Mouse (Mus musculus) limb, embryonic 10.5 days (tissue): ENCODE data around the gene Unc5c. TPM values are rescaled to one million over a fixed set of nuclear protein-coding genes. Genes with fewer than 3 reads are reported as not detected.
A peak's percentile ranks its signal among the peaks of the same experiment; 100 is the strongest.

Experiments
- DNase-seq: peaks from one replicate; pipeline ENCODE4 v3.0.0-alpha.2; 2017; ENCODE audit warnings: low spot score
- H3K27ac ChIP-seq: fragments of 300-500 bp; sonication (generic); 2 replicates; pipeline ENCODE4 v1.5.1; 2016; ENCODE audit warnings: mild to moderate bottlenecking
- H3K27me3 ChIP-seq: fragments of 300-500 bp; sonication (generic); 2 replicates; pipeline ENCODE4 v1.6.1; 2016; ENCODE audit warnings: low read depth, mild to moderate bottlenecking; ENCODE audit not compliant: poor library complexity, severe bottlenecking
- H3K36me3 ChIP-seq: fragments of 300-500 bp; sonication (generic); 2 replicates; pipeline ENCODE4 v1.6.1; 2016; ENCODE audit warnings: mild to moderate bottlenecking, moderate library complexity
- H3K4me1 ChIP-seq: fragments of 300-500 bp; sonication (generic); 2 replicates; pipeline ENCODE4 v1.6.1; 2016
- H3K4me3 ChIP-seq: fragments of 300-500 bp; sonication (generic); 2 replicates; pipeline ENCODE4 v1.5.1; 2016; ENCODE audit warnings: mild to moderate bottlenecking, moderate library complexity
- H3K9me3 ChIP-seq: fragments of 300-500 bp; sonication (generic); replicated peaks from 2 replicates; pipeline ENCODE4 v1.6.1; 2016; ENCODE audit warnings: mild to moderate bottlenecking
- WGBS: fragments of 180-500 bp; shearing (Covaris S2); methylation state at CpG from one replicate; pipeline ENCODE4 v1.1.7; 2016; 5-methylcytosine and 5-hydroxymethylcytosine counted together
- polyA plus RNA-seq: library from polyadenylated mRNA; unstranded; fragments of >200 nt; fragmentation: Nextera tagmentation; extraction: Ambion mirVana; gene quantifications from 2 replicates; pipeline ENCODE4 v1.2.1, GENCODE M21; 2016

The Unc5c gene
- polyA plus RNA-seq, 1 experiment from 2014 or later: 12.9 TPM

- H3K27me3 ChIP-seq: no peaks in the 10 kb centered on the region
- H3K27ac ChIP-seq: no peak overlapping the region
- WGBS: 91% methylated on average over 4 of the region's 4 CpGs
- DNase-seq: no peak
- no peaks in the 10 kb centered on the region for H3K36me3 ChIP-seq
- H3K4me1 ChIP-seq: peaks cover 8% of the 10 kb centered on the region; the same call in 1 of the 2 replicates
- no peaks in the 10 kb centered on the region for H3K9me3 ChIP-seq
- no peak overlapping the region for H3K4me3 ChIP-seq
Measured at GRCm38 (mm10) chr3:141485218-141485617, 20.2 kb downstream of the Unc5c start.

DNA sequence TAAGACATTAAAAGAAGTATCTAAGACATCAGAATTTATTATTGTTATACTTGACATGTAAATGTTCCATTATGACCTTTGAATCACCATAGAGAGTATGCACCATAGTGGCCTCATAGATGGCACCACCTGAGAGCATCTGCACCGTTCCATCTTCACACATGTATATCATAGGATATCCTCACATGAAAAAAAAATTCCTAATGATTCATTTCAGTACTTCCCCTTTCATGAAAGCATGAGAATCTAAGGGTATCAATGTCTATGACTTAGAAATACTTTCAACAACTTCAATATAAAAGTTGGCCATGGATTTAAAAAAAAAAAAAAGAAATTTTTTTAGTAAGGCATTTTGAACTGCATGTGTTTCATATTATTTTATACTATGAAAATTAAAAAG lies 25.6 kb downstream of the Unc5c start:
- H3K27ac ChIP-seq: no peak overlapping the region
- H3K4me1 ChIP-seq: peaks cover 29% of the 10 kb centered on the region
- H3K9me3 ChIP-seq: no peaks in the 10 kb centered on the region
- no peaks in the 10 kb centered on the region for H3K36me3 ChIP-seq
- no peak for DNase-seq
- H3K4me3 ChIP-seq: no peak overlapping the region
- no peaks in the 10 kb centered on the region for H3K27me3 ChIP-seq
- 86% methylated on average over 1 of the region's 1 CpGs for WGBS

DNA sequence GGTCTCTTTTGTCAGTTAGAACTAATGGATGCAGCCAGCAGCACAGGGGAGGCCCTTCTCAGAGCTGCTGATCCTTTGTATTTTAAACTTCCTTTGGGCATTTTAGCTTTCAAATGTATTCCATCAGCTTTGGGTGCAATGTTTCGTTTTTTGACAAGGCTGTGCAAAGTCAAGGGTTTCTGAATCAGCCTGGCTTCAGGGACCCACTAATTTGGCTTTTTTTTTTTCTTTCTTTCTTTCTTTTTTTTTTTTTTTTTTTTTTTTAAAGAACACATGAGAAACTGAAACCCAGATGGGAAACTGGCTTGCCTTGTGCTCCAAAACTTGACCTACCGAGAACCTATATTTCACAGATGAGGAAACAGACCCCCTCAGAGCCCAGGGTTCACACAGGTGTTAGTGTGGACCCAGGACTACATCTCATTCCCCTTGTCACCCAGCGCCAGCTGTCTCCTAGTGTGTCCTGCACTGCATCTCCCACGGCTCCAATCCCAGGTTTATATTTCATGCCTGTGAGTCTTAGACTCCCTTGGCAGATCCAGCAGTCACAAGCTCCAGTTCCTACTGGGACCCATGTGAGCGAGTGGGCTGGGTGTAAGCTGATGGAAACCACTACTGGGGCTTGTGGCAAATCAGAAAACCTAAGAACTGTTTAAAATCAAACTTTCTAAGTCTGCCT lies 26.4 kb downstream of the Unc5c start:
- DNase-seq: peak; percentile 79
- WGBS: 28% methylated on average over 5 of the region's 5 CpGs
- H3K9me3 ChIP-seq: no peaks in the 10 kb centered on the region
- peaks cover 33% of the 10 kb centered on the region for H3K4me1 ChIP-seq
- no peak overlapping the region for H3K4me3 ChIP-seq
- no peaks in the 10 kb centered on the region for H3K36me3 ChIP-seq
- H3K27me3 ChIP-seq: no peaks in the 10 kb centered on the region
- H3K27ac ChIP-seq: peak overlapping the region; percentile 77

- H3K4me1 ChIP-seq: peaks cover 39% of the 10 kb centered on the region
- peak overlapping the region; percentile 77 for H3K27ac ChIP-seq
- WGBS: 19% methylated on average over 2 of the region's 2 CpGs
- DNase-seq: no peak
- no peaks in the 10 kb centered on the region for H3K9me3 ChIP-seq
- no peak overlapping the region for H3K4me3 ChIP-seq
- H3K27me3 ChIP-seq: no peaks in the 10 kb centered on the region
- H3K36me3 ChIP-seq: no peaks in the 10 kb centered on the region
Measured at GRCm38 (mm10) chr3:141491951-141492310, 26.9 kb downstream of the Unc5c start.

- Histone ChIP-seq H3K27me3 (no peaks in the 10 kb centered on the region), H3K27ac (peak overlapping the region; percentile 72), H3K4me3 (no peak overlapping the region), H3K4me1 (peaks cover 46% of the 10 kb centered on the region), H3K9me3 (no peaks in the 10 kb centered on the region), H3K36me3 (no peaks in the 10 kb centered on the region)
- no peak for DNase-seq
- 55% methylated on average over 3 of the region's 3 CpGs for WGBS
Measured at GRCm38 (mm10) chr3:141493000-141493399, 28.0 kb downstream of the Unc5c start.

GRCm38 (mm10) chr3:141498348-141499056 lies 33.5 kb downstream of the Unc5c start:
- no peak for DNase-seq
- H3K4me3 ChIP-seq: no peak overlapping the region
- H3K9me3 ChIP-seq: no peaks in the 10 kb centered on the region
- peaks cover 29% of the 10 kb centered on the region for H3K4me1 ChIP-seq
- 28% methylated on average over 4 of the region's 4 CpGs for WGBS
- no peak overlapping the region for H3K27ac ChIP-seq
- H3K36me3 ChIP-seq: no peaks in the 10 kb centered on the region
- no peaks in the 10 kb centered on the region for H3K27me3 ChIP-seq

- 58% methylated on average over 4 of the region's 4 CpGs for WGBS
- Histone ChIP-seq H3K27me3 (no peaks in the 10 kb centered on the region), H3K9me3 (no peaks in the 10 kb centered on the region), H3K27ac (no peak overlapping the region), H3K36me3 (no peaks in the 10 kb centered on the region), H3K4me1 (peaks cover 14% of the 10 kb centered on the region), H3K4me3 (no peak overlapping the region)
- no peak for DNase-seq
Measured at GRCm38 (mm10) chr3:141501845-141502505, 37.0 kb downstream of the Unc5c start.

GRCm38 (mm10) chr3:141503331-141503730 lies 38.3 kb downstream of the Unc5c start:
- H3K27me3 ChIP-seq: no peaks in the 10 kb centered on the region
- DNase-seq: no peak
- no peaks in the 10 kb centered on the region for H3K36me3 ChIP-seq
- WGBS: 88% methylated on average over 3 of the region's 3 CpGs
- peaks cover 4% of the 10 kb centered on the region for H3K4me1 ChIP-seq
- no peaks in the 10 kb centered on the region for H3K9me3 ChIP-seq
- no peak overlapping the region for H3K27ac ChIP-seq
- H3K4me3 ChIP-seq: no peak overlapping the region

- Histone ChIP-seq H3K4me3 (no peak overlapping the region), H3K27me3 (no peaks in the 10 kb centered on the region), H3K36me3 (no peaks in the 10 kb centered on the region), H3K4me1 (peaks cover 9% of the 10 kb centered on the region), H3K27ac (0 out of 2 replicates have a peak overlapping the region, but pooled peaks have one; percentile 72), H3K9me3 (no peaks in the 10 kb centered on the region)
- DNase-seq: no peak
- WGBS: 67% methylated on average over 1 of the region's 1 CpGs
Measured at GRCm38 (mm10) chr3:141509772-141510171, 44.8 kb downstream of the Unc5c start.

GRCm38 (mm10) chr3:141511253-141512038 lies 46.4 kb downstream of the Unc5c start:
- Histone ChIP-seq H3K27ac (no peak overlapping the region; the same call in 1 of the 2 replicates), H3K27me3 (no peaks in the 10 kb centered on the region), H3K4me3 (no peak overlapping the region), H3K4me1 (peaks cover 13% of the 10 kb centered on the region), H3K9me3 (no peaks in the 10 kb centered on the region), H3K36me3 (no peaks in the 10 kb centered on the region)
- DNase-seq: no peak
- 83% methylated on average over 5 of the region's 5 CpGs for WGBS

GRCm38 (mm10) chr3:141528751-141529150 lies 63.7 kb downstream of the Unc5c start:
- DNase-seq: no peak
- Histone ChIP-seq H3K4me3 (no peak overlapping the region), H3K27ac (peak overlapping the region; percentile 84), H3K9me3 (no peaks in the 10 kb centered on the region), H3K36me3 (no peaks in the 10 kb centered on the region), H3K27me3 (no peaks in the 10 kb centered on the region), H3K4me1 (peaks cover 33% of the 10 kb centered on the region)

DNA sequence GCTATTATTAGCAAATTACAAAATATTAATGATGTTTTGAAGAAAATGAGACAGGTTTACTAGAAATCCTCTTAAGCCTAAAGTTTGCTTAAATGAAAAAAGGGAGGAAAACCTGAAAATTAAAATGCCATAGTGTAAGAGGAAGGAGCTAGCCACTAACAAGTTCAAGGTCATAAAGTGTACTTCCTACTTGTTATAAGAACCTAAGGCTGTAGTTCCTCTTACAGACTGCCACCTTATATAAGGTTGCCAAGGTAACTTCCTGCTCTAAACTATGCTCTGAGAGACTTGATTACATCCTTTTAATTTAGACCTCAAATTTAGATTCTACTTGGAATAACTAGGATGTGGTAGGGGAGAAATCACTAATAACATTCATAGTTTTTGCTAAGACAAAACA lies 64.6 kb downstream of the Unc5c start:
- no peaks in the 10 kb centered on the region for H3K27me3 ChIP-seq
- no peaks in the 10 kb centered on the region for H3K9me3 ChIP-seq
- DNase-seq: no peak
- H3K27ac ChIP-seq: peak overlapping the region; percentile 84; the same call in 1 of the 2 replicates
- H3K36me3 ChIP-seq: no peaks in the 10 kb centered on the region
- peaks cover 37% of the 10 kb centered on the region for H3K4me1 ChIP-seq
- H3K4me3 ChIP-seq: no peak overlapping the region
